Mouse (Mus musculus): Measurements from ENCODE around the gene Gm21987.

- no peak for TF ChIP-seq GATA1 (IDR thresholded peaks at IDR 0.05; ENCODE audit: low read length)
- no peak for TF ChIP-seq TAL1 (IDR thresholded peaks at IDR 0.05; ENCODE audit: low read length)
Observed at GRCm38 (mm10) chr16:38350939-38351338, 4.1 kb downstream of the Gm21987 start.
